Mouse (Mus musculus): ENCODE measurements around the gene 1810046K07Rik.

DNA sequence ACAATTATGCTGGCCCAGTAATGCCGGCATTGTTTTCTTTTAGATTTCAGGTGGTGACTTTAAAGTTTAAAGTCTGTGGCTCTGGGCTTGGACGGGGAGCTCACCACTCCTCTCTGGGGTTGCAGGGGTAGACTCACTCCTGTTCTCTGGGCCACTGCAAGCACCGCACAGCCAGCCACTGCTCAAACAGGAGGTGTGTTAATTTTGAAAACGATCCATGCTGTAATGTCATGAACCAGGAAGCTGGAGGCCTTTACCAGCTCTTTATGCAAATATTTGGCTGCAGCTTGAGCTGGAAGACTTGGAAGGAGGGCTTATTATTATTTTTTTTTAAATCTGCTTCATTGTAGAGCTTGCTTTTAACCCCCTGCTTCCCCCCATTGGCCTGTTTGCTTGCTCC, 54.0 kb downstream of the 1810046K07Rik start:
- TF ChIP-seq CTCF (conservative IDR thresholded peaks at IDR 0.05; ENCODE audit: low read length): no peak
- no peak for TF ChIP-seq POU5F1 (IDR thresholded peaks at IDR 0.05; ENCODE audit: borderline replicate concordance, low read length)
- no peak for TF ChIP-seq NANOG (IDR thresholded peaks at IDR 0.05; ENCODE audit: borderline replicate concordance, low read length)

Data from E14TG2a.4 (cell line).